Mouse (Mus musculus): ENCODE measurements around the gene Celf2.
"Not testable (repeated sequence)": the region's sequence is repeated elsewhere in the genome, so short reads cannot be mapped to it uniquely, and the experiment has no call there.

Gene Celf2

DNA sequence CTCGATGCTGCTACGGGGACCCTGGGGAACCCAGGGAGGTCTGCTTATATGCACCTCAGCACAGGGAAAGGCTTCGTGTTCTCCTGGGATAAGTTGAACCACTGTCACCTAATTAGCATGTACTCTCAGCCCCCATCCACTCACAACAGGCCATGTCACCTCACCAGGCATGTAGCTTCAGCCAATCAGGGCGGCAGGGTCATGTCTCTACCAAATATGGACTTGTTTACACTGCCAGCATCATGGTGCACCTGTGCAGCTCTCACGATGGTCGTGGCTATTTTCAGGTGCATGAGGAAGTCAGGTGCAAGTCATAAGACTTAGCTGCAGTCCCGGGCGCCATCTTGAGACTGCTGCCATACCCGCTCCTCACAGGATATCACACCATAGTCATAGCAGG, at the start of gene Celf2:
Gene Celf2 (minus strand): TSS at position 101 of the 400 bp plus-strand sequence.
- not testable (repeated sequence) for DNase-seq (ENCODE audit: low spot score in 2 of 2)

- DNase-seq (ENCODE audit: low spot score in 2 of 2), result no peak
Measured at GRCm38 (mm10) chr2:7555144-7555892, 46.0 kb upstream of the Celf2 start.

- DNase-seq (ENCODE audit: low spot score in 2 of 2), result no peak
Measured at GRCm38 (mm10) chr2:7554601-7555000, 45.2 kb upstream of the Celf2 start.

GRCm38 (mm10) chr2:7552887-7553286, 43.5 kb upstream of the Celf2 start:
- DNase-seq (ENCODE audit: low spot score in 2 of 2), result no peak

GRCm38 (mm10) chr2:7548886-7549285, 39.5 kb upstream of the Celf2 start:
- DNase-seq (ENCODE audit: low spot score in 2 of 2), result no peak

GRCm38 (mm10) chr2:7534615-7535204, 25.3 kb upstream of the Celf2 start:
- DNase-seq (ENCODE audit: low spot score in 2 of 2), result no peak

GRCm38 (mm10) chr2:7534195-7534594, 24.8 kb upstream of the Celf2 start:
- no peak for DNase-seq (ENCODE audit: low spot score in 2 of 2)

- DNase-seq (ENCODE audit: low spot score in 2 of 2), result no peak
Measured at GRCm38 (mm10) chr2:7531185-7531960, 22.0 kb upstream of the Celf2 start.

- DNase-seq (ENCODE audit: low spot score in 2 of 2), result no peak
Measured at GRCm38 (mm10) chr2:7530461-7531184, 21.3 kb upstream of the Celf2 start.

DNA sequence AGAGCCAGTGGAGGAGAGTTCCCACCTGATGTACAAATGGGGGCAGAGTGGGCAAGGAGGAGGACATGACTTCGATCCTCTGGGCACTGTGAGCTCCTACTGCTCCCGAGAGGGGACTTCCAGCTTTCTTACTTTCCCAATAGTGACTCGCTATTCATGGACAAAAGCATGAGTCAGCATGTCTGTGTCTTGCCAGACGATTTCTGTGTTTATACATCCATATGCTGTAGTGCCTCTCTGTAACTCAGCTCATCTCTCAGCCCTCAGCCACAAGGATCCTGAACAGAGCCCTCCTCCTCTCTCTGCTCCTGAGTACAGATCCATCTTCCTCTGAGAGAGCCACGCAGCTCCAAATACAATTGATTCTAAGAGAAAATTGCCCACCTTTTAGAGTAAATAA, 20.3 kb upstream of the Celf2 start:
- DNase-seq (ENCODE audit: low spot score in 2 of 2), result no peak

- DNase-seq (ENCODE audit: low spot score in 2 of 2), result no peak
Measured at GRCm38 (mm10) chr2:7526696-7527095, 17.3 kb upstream of the Celf2 start.

- no peak for DNase-seq (ENCODE audit: low spot score in 2 of 2)
Measured at GRCm38 (mm10) chr2:7519473-7519872, 10.1 kb upstream of the Celf2 start.

DNA sequence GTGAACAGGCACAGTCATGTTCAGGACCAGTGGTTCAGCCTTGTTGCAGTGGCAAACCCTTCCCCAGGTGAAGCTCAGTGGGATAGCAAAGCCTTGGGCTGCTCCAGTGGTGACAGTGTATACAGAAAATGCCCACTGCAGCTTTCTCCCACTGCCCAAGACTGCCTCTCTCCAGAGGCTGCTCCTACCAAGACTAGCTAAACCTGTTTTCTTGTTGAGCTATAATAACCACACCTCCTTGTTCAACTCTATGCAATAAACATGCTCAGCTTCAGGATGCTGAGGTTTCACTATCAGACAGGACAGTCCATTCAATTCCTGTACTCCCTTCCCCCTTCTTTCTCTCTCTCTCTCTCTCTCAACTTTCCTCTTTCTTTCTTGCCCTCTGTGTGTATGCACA, 15.9 kb downstream of the Celf2 start:
- no peak for DNase-seq (ENCODE audit: low spot score in 2 of 2)

- DNase-seq (ENCODE audit: low spot score in 2 of 2), result no peak
Measured at GRCm38 (mm10) chr2:7484974-7485373, 24.4 kb downstream of the Celf2 start.

GRCm38 (mm10) chr2:7482062-7482461, 27.3 kb downstream of the Celf2 start:
- no peak for DNase-seq (ENCODE audit: low spot score in 2 of 2)

- no peak for DNase-seq (ENCODE audit: low spot score in 2 of 2)
Measured at GRCm38 (mm10) chr2:7460329-7461056, 48.9 kb downstream of the Celf2 start.

DNA sequence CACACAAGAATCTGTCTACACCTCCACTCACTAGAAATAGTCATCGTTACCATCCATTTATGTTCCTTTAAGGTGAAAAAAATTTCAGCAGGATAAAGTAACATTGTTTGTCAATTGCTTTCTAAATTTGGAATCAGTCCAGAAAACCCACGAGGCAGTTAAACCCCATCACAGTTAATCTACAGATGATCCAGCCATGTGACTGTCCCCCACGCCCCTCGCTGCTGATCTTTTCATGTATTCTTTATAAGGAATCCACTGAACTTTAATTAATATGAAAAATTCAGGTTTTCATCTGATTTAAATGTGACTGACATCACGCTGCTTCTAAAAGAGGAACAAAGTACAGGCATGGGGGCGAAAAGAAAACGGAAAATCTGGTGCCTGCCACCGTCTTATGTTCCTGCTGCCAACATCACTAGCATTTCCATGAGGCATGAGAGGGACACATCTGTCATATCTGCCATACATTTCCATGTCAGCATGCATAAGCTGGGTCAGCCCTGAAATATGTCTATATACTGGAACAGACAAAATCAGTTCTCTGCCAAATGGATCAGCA, 70.6 kb downstream of the Celf2 start:
- peak; percentile 28 to 61 for DNase-seq (ENCODE audit: low spot score in 2 of 2)

GRCm38 (mm10) chr2:7426481-7426880, 82.9 kb downstream of the Celf2 start:
- DNase-seq (ENCODE audit: low spot score in 2 of 2), result no peak

GRCm38 (mm10) chr2:7400530-7400929, 108.8 kb downstream of the Celf2 start:
- peak; percentile 33 to 34 for DNase-seq (ENCODE audit: low spot score in 2 of 2)

DNA sequence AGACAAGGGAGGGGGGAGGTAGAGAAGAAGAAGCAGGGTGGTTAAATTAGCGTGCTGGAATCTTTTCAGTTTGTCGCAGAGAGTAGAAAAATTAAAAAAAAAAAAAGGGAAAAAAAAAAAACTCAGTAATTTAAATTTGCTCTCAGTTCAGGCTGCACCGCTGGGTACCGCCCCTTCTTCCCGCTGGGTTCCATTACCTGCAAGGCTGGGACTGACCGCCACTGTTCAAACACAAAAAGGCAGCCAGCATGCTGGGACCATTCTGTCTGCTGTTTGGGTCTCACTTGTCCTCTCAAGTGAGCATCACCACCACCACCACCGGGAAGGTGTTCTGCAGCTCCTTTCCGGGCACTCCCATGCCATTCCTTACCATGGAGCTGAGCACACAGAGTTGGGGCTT, 113.4 kb downstream of the Celf2 start:
- DNase-seq (ENCODE audit: low spot score in 2 of 2), result peak in 1 of 2 experiments; percentile 17

- DNase-seq (ENCODE audit: low spot score in 2 of 2), result no peak
Measured at GRCm38 (mm10) chr2:7395473-7395872, 113.9 kb downstream of the Celf2 start.

Measured in frontal cortex, postnatal 10 days (tissue).